Mouse (Mus musculus) stomach, embryonic 14.5 days (tissue): ENCODE measurements around the gene Rasgef1a. TPM values are rescaled to one million over a fixed set of nuclear protein-coding genes. Genes with fewer than 3 reads are reported as not detected.
A peak's percentile ranks its signal among the peaks of the same experiment; 100 is the strongest.

ENCODE experiments used
- ATAC-seq: fragments of 200-750 bp; cut with Nextera tagmentation; 2 replicates; pipeline ENCODE4 v1.8.0; 2017; ENCODE audit warnings: low read depth, moderate TSS enrichment; ENCODE audit not compliant: insufficient number of reproducible peaks, insufficient read depth, low FRiP score
- H3K27ac ChIP-seq: fragments of 300-500 bp; sonication (generic); 2 replicates; pipeline ENCODE4 v1.5.1; 2014; ENCODE audit warnings: mild to moderate bottlenecking, low read length, moderate library complexity, mixed read lengths
- H3K27me3 ChIP-seq: fragments of 300-500 bp; sonication (generic); 2 replicates; pipeline ENCODE4 v1.6.1; 2014; ENCODE audit warnings: low read length, control low read depth, mixed read lengths; ENCODE audit not compliant: control insufficient read depth, insufficient read depth
- H3K36me3 ChIP-seq: fragments of 300-500 bp; sonication (generic); 2 replicates; pipeline ENCODE4 v1.6.1; 2014; ENCODE audit warnings: mild to moderate bottlenecking, control low read depth, low read length, moderate library complexity, mixed read lengths; ENCODE audit not compliant: control insufficient read depth, insufficient read depth
- H3K4me1 ChIP-seq: fragments of 300-500 bp; sonication (generic); 2 replicates; pipeline ENCODE4 v1.6.1; 2014; ENCODE audit warnings: low read length, control low read depth, mixed read lengths; ENCODE audit not compliant: control insufficient read depth, insufficient read depth
- H3K4me2 ChIP-seq: fragments of 300-500 bp; sonication (generic); replicated peaks from 2 replicates; pipeline ENCODE4 v1.6.1; 2014; ENCODE audit warnings: low read depth, low read length, control low read depth
- H3K4me3 ChIP-seq: fragments of 300-500 bp; sonication (generic); 2 replicates; pipeline ENCODE4 v1.5.1; 2014; ENCODE audit warnings: low read depth, low read length, control low read depth
- H3K9ac ChIP-seq: fragments of 300-500 bp; sonication (generic); replicated peaks from 2 replicates; pipeline ENCODE4 v1.6.1; 2014; ENCODE audit warnings: low read depth, mild to moderate bottlenecking, control low read depth, low read length, moderate library complexity, mixed read lengths
- H3K9me3 ChIP-seq: fragments of 300-500 bp; sonication (generic); 2 replicates; pipeline ENCODE4 v1.6.1; 2016; ENCODE audit warnings: low read depth, low read length, control low read depth; ENCODE audit not compliant: control insufficient read depth
- WGBS: fragments of 180-500 bp; shearing (Covaris S2); extraction: QIAGEN DNeasy Blood & Tissue Kit; methylation state at CpG from one replicate; pipeline ENCODE4 v1.1.7; 2014; 5-methylcytosine and 5-hydroxymethylcytosine counted together
- polyA plus RNA-seq: library from polyadenylated mRNA; unstranded; fragments of >200 nt; fragmentation: Nextera tagmentation; extraction: Ambion mirVana; gene quantifications from 2 replicates; pipeline ENCODE4 v1.2.1, GENCODE M21; 2014

Rasgef1a gene
- polyA plus RNA-seq, 1 experiment from 2014 or later, result 0.14 TPM

DNA sequence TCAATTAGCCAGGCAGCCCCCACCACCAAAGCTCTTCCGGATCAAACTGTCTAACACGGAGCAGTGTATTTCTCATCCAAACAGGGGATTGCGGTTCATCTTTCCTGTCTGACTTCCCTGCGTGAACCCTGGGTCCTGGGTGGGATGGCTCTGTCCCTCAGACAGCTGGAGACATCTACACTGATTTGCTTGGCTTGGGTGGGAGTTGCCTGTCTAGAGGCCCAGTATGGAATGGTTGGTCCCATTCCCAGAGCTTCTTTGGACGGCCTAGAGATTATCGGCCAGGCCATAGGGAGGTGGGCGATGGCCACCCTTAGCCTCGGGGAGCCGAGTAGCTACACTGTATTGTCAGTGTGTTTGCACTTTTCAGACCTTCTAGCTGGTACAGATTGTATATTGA is 79.6 kb downstream of the Rasgef1a start:
- no peaks in the 10 kb centered on the region for H3K9me3 ChIP-seq
- WGBS, result 74% methylated on average over 9 of the region's 9 CpGs
- H3K27me3 ChIP-seq, result no peaks in the 10 kb centered on the region
- H3K36me3 ChIP-seq, result no peaks in the 10 kb centered on the region
- H3K4me3 ChIP-seq, result no peak overlapping the region
- no peak overlapping the region for H3K9ac ChIP-seq
- no peaks in the 10 kb centered on the region for H3K4me1 ChIP-seq
- H3K27ac ChIP-seq, result no peak overlapping the region
- H3K4me2 ChIP-seq, result no peak overlapping the region
- no peak for ATAC-seq

DNA sequence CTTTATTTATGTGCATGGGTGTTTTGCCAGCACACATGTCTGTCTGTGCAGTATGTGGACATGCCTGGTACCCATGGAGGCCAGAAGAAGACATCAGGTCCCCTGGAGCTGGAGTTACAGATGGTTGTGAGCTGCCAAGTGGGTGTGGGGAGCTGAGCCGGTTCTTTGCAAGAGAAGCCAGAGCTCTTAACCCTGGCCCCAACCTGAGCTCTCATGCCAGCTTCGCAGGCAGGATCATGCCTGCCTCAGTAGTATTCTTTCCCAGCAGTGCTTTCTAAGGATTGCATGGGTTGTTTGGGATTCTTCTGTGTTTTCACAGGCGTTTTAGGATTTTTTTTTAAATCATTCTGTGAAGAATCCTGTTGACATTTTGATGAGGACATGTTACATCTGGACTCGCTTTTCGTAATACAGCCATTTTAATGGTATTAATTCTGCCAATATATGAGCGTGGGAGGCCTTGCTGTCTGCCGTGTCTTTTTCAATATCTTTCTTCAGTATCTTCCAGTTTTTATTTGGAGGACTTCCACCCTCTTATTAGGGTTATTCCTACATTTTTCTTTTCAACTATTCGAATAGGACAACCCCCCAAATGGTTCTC is 86.6 kb downstream of the Rasgef1a start:
- no peaks in the 10 kb centered on the region for H3K36me3 ChIP-seq
- H3K4me1 ChIP-seq, result no peaks in the 10 kb centered on the region
- H3K4me2 ChIP-seq, result no peak overlapping the region
- H3K27ac ChIP-seq, result peak overlapping the region; percentile 21; the same call in 1 of the 2 replicates
- H3K9ac ChIP-seq, result no peak overlapping the region
- WGBS, result 54% methylated on average over 8 of the region's 8 CpGs
- no peaks in the 10 kb centered on the region for H3K9me3 ChIP-seq
- no peak for ATAC-seq
- H3K27me3 ChIP-seq, result no peaks in the 10 kb centered on the region
- H3K4me3 ChIP-seq, result no peak overlapping the region

DNA sequence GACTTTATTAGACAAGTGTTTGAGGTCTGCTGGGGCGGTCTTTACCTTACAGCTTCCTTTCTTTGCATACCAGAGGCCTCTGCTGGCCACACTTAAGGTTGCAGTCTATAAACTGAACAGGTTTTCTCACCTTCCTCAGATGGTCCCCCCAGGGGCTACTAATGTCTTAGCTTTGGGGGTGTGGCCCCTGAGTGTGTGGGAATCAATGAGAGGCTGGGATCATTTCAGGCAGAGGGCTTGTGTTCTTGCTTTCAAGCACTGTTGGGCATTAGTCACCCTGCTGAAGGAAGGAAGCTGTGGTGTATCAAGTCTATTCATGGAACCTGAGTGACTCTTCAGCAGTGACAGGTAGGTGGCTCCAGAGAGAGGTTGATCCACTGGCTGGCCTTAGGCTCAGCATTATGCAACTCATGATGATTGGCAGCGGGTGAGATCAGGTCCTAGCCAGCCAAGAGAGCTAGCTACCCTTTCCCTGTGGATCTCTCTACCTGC is 88.1 kb downstream of the Rasgef1a start:
- no peaks in the 10 kb centered on the region for H3K27me3 ChIP-seq
- 41% methylated on average over 2 of the region's 2 CpGs for WGBS
- no peak overlapping the region for H3K9ac ChIP-seq
- H3K4me2 ChIP-seq, result no peak overlapping the region
- no peak for ATAC-seq
- no peak overlapping the region for H3K27ac ChIP-seq
- no peaks in the 10 kb centered on the region for H3K9me3 ChIP-seq
- H3K4me3 ChIP-seq, result no peak overlapping the region
- no peaks in the 10 kb centered on the region for H3K36me3 ChIP-seq
- no peaks in the 10 kb centered on the region for H3K4me1 ChIP-seq

DNA sequence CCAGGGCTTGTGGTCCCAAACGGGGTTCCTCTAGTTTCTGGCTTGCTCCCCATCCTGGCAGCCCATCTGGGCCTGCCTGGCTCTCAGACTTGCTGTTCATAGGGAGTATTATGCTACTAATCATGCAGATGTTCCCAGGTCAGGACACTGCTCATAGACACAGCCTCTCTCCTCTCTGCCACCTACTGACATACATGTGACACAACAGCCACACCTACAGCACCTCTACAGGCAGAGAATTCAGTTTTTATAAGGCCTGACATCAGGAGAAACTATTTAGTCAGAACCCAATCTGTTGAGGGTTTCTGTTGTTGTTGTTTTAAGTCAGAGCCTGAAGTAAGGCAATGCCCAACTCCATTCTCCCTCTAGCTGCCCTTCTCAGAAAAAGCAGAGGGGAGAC is 100.6 kb downstream of the Rasgef1a start:
- no peaks in the 10 kb centered on the region for H3K9me3 ChIP-seq
- 61% methylated on average over 1 of the region's 1 CpGs for WGBS
- no peak overlapping the region for H3K27ac ChIP-seq
- H3K36me3 ChIP-seq, result peaks cover 4% of the 10 kb centered on the region; the same call in 1 of the 2 replicates
- no peak for ATAC-seq
- no peaks in the 10 kb centered on the region for H3K27me3 ChIP-seq
- no peak overlapping the region for H3K4me2 ChIP-seq
- no peaks in the 10 kb centered on the region for H3K4me1 ChIP-seq
- H3K4me3 ChIP-seq, result no peak overlapping the region
- no peak overlapping the region for H3K9ac ChIP-seq

DNA sequence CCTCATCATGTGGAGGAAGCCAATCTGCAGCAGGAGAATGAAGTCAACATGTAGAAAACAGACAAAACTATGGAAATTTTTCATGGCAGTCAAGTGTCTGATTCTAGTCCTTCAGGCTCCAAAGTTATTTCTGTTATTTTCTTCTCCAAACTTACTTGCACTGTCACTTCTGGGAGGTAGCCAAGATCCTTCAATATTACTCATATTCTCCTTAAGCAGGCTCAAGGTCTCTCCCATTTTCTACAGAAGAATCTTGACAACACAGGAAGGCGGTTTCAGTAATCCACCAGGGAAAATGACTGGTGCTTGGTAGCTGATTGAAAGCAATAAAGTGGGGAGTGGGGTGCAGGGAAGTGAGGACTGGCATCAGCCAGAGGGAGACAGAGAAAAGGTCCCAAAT is 111.5 kb downstream of the Rasgef1a start:
- 81% methylated on average over 1 of the region's 1 CpGs for whole genome bisulfite sequencing

DNA sequence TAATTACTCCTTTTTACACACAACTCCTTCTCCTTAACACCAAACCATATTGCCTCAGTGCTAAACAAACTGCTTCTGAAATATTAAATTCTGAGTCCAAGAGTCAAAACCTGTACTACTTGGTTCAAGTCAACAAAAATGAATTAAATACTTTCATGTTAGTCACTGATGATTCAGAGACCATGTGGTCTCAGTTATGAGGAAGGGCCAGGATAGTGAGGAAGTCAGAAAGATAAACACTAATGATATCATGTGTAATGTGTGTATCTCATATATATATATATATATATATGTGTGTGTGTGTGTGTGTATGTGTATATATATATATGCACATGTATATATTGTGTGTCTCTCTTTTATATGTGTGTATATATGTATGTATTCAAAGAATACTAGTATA is 115.3 kb downstream of the Rasgef1a start:
- Histone ChIP-seq H3K27me3 (no peaks in the 10 kb centered on the region), H3K4me2 (no peak overlapping the region), H3K4me3 (no peak overlapping the region), H3K9me3 (no peaks in the 10 kb centered on the region), H3K36me3 (no peaks in the 10 kb centered on the region; the same call in 1 of the 2 replicates), H3K4me1 (no peaks in the 10 kb centered on the region), H3K27ac (no peak overlapping the region), H3K9ac (no peak overlapping the region)
- ATAC-seq, result no peak

More for the DNA sequence above, 111.5 kb downstream of the Rasgef1a start:
- Histone ChIP-seq H3K9me3 (no peaks in the 10 kb centered on the region), H3K27me3 (no peaks in the 10 kb centered on the region), H3K27ac (no peak overlapping the region), H3K4me2 (no peak overlapping the region), H3K4me1 (no peaks in the 10 kb centered on the region), H3K4me3 (no peak overlapping the region), H3K9ac (no peak overlapping the region), H3K36me3 (no peaks in the 10 kb centered on the region; the same call in 1 of the 2 replicates)
- no peak for ATAC-seq

DNA sequence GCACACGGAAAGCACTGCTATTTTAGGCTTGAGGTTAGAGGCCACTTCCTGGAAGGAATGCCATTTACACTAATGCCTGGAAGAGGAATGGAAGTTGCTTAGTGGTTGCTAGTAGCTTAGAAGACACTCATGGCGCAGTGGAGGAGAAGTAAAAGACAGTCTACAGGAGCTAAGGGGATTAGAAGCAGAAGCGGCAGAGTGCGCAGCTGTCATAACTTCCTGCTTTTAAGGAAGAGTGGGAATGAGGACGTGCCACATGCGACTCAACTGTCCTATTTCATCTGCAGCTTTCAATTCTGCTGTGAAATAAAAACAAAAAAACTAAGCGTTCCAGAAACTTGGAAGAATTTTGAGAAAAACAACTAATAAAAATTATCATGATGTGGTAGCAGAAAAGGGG is 116.0 kb downstream of the Rasgef1a start:
- Histone ChIP-seq H3K4me3 (no peak overlapping the region), H3K36me3 (no peaks in the 10 kb centered on the region; the same call in 1 of the 2 replicates), H3K27ac (no peak overlapping the region), H3K9ac (no peak overlapping the region), H3K27me3 (no peaks in the 10 kb centered on the region), H3K4me1 (no peaks in the 10 kb centered on the region), H3K4me2 (no peak overlapping the region), H3K9me3 (no peaks in the 10 kb centered on the region)
- WGBS, result 73% methylated on average over 7 of the region's 7 CpGs
- ATAC-seq, result no peak

DNA sequence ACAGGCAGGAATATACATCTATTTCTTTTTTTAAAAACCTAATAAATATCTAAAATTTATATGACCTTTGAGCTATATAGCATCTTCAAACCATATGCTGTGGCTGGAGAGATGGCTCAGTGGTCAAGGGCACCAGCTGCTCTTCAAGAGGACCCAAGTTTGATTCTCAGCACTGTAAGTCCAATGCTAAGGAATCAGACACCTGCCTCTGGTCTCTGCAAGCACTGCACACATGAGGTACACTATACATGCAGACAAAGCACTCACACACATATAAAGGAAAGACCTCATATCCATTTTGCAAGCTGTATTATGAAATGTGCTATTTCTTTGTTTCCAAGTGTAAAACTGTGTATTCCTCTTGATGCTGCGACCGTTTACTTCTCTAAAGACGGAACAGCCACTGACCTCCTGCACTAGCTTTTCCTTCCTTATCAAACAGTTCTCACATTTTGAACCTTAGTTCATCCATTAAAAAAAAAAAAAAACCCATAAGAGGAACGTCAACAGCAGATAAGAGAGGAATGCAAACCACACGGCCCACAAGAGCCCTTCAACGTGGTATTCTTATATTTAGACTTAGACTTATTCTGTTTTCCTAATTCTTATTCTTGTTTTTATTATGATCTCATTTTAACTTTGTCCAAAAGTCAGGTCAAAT is 116.7 kb downstream of the Rasgef1a start:
- Histone ChIP-seq H3K4me3 (no peak overlapping the region), H3K4me1 (no peaks in the 10 kb centered on the region), H3K4me2 (no peak overlapping the region), H3K9me3 (no peaks in the 10 kb centered on the region), H3K36me3 (no peaks in the 10 kb centered on the region; the same call in 1 of the 2 replicates), H3K27me3 (no peaks in the 10 kb centered on the region), H3K9ac (no peak overlapping the region), H3K27ac (no peak overlapping the region)
- 39% methylated on average over 6 of the region's 6 CpGs for WGBS
- no peak for ATAC-seq
